Mouse (Mus musculus): ENCODE data around the gene Mdga1. TPM values are rescaled to one million over a fixed set of nuclear protein-coding genes. Genes with fewer than 3 reads are reported as not detected.
A peak's percentile ranks its signal among the peaks of the same experiment; 100 is the strongest.

Mdga1 gene
- total and polyA plus RNA-seq, 3 experiments, result 0.05 TPM; not detected in 1

- no peaks in the 10 kb centered on the region for H3K9me3 ChIP-seq (replicated peaks)
- H3K27me3 ChIP-seq (ENCODE audit: insufficient read depth, low read length), result no peaks in the 10 kb centered on the region
- DNase-seq (ENCODE audit: low spot score) (peak; percentile 45), ATAC-seq (ENCODE audit: extremely low read depth, insufficient number of reproducible peaks, low FRiP score, poor library complexity, severe bottlenecking) (no peak)
- TF ChIP-seq CTCF (IDR thresholded peaks at IDR 0.05; ENCODE audit: low read depth, low read length) (no peak), POLR2AphosphoS5 (IDR thresholded peaks at IDR 0.05; ENCODE audit: insufficient replicate concordance, low read depth, low read length) (no peak), TAL1 (conservative IDR thresholded peaks at IDR 0.05; ENCODE audit: low read depth, low read length) (no peak), GATA1 (IDR thresholded peaks at IDR 0.05; ENCODE audit: borderline replicate concordance, low read length) (no peak), GATA2 (IDR thresholded peaks at IDR 0.05; ENCODE audit: borderline replicate concordance, low read depth, low read length) (no peak)
- peak overlapping the region; percentile 90 for H3K4me3 ChIP-seq (ENCODE audit: low read depth, low read length)
- H3K36me3 ChIP-seq (replicated peaks), result peaks cover 24% of the 10 kb centered on the region
- peaks cover 39% of the 10 kb centered on the region for H3K4me1 ChIP-seq (ENCODE audit: insufficient read depth, low read depth, low read length)
These were observed 35.6 kb upstream of the Mdga1 start for GRCm38 (mm10) chr17:30005451-30005941.

- Histone ChIP-seq H3K9me3 (replicated peaks) (no peaks in the 10 kb centered on the region), H3K4me1 (ENCODE audit: insufficient read depth, low read depth, low read length) (peaks cover 39% of the 10 kb centered on the region), H3K4me3 (ENCODE audit: low read depth, low read length) (peak overlapping the region; percentile 90), H3K27me3 (ENCODE audit: insufficient read depth, low read length) (no peaks in the 10 kb centered on the region), H3K36me3 (replicated peaks) (peaks cover 21% of the 10 kb centered on the region)
- TF ChIP-seq GATA2 (IDR thresholded peaks at IDR 0.05; ENCODE audit: borderline replicate concordance, low read depth, low read length) (no peak), POLR2AphosphoS5 (IDR thresholded peaks at IDR 0.05; ENCODE audit: insufficient replicate concordance, low read depth, low read length) (no peak), GATA1 (IDR thresholded peaks at IDR 0.05; ENCODE audit: borderline replicate concordance, low read length) (no peak), CTCF (IDR thresholded peaks at IDR 0.05; ENCODE audit: low read depth, low read length) (no peak), TAL1 (conservative IDR thresholded peaks at IDR 0.05; ENCODE audit: low read depth, low read length) (no peak)
- ATAC-seq (ENCODE audit: extremely low read depth, insufficient number of reproducible peaks, low FRiP score, poor library complexity, severe bottlenecking) (no peak), DNase-seq (ENCODE audit: low spot score) (no peak)
These were observed 35.2 kb upstream of the Mdga1 start for GRCm38 (mm10) chr17:30005103-30005443.

GRCm38 (mm10) chr17:30004203-30005102 lies 34.6 kb upstream of the Mdga1 start, which contains the start of gene Zfand3:
Zfand3 (plus strand) TSS chr17:30004733.
- Histone ChIP-seq H3K27me3 (ENCODE audit: insufficient read depth, low read length) (peaks cover 2% of the 10 kb centered on the region; the same call in 1 of the 2 replicates), H3K4me1 (ENCODE audit: insufficient read depth, low read depth, low read length) (peaks cover 34% of the 10 kb centered on the region), H3K4me3 (ENCODE audit: low read depth, low read length) (peak within 1 kb of the TSS; percentile 90), H3K9me3 (replicated peaks) (no peaks in the 10 kb centered on the region), H3K36me3 (replicated peaks) (peaks cover 17% of the 10 kb centered on the region)
- ATAC-seq (ENCODE audit: extremely low read depth, insufficient number of reproducible peaks, low FRiP score, poor library complexity, severe bottlenecking) (peak; percentile 86), DNase-seq (ENCODE audit: low spot score) (peak; percentile 97)
- TF ChIP-seq TAL1 (conservative IDR thresholded peaks at IDR 0.05; ENCODE audit: low read depth, low read length), result no peak
- no peak for TF ChIP-seq GATA1 (IDR thresholded peaks at IDR 0.05; ENCODE audit: borderline replicate concordance, low read length)
- TF ChIP-seq POLR2AphosphoS5 (IDR thresholded peaks at IDR 0.05; ENCODE audit: insufficient replicate concordance, low read depth, low read length), result no peak
- TF ChIP-seq CTCF (IDR thresholded peaks at IDR 0.05; ENCODE audit: low read depth, low read length), result no peak

DNA sequence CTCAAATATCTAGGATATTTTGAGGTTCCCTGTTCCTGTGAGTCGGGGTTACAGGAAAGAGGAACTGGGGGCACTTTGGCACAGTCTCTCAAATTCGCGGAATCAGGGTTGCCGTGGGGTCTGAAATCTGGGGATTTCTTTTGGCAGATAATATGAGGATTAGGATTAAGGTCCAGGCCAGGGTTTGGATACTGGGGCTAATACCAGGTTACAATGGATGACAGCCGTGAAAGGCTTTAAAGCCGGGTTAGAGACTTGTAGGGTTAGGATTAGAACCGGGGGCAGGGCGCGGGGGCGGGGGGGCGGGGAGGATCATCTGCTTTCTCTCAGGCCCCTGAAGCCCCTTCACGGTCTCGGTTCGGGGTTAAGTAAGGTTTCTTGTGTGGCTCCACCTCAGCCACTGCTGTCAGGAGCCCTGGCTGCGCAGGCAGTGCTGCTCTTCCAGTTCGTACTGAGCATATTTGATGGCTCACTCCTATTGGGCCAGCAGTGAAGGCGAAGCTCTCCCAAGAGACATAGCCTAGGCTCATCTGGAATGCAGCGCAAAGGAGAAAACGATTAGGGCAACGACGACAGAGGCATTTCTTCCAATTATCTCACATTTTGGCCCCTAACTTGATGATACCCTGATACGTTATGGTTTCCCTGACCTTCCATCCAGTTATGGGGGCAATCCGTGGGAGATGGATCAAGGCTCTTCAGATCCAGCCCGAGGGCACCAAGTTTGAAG lies 28.8 kb upstream of the Mdga1 start:
- peaks cover 28% of the 10 kb centered on the region for H3K27me3 ChIP-seq (ENCODE audit: insufficient read depth, low read length)
- H3K9me3 ChIP-seq (replicated peaks), result no peaks in the 10 kb centered on the region
- ATAC-seq (ENCODE audit: extremely low read depth, insufficient number of reproducible peaks, low FRiP score, poor library complexity, severe bottlenecking) (no peak), DNase-seq (ENCODE audit: low spot score) (no peak)
- H3K4me3 ChIP-seq (ENCODE audit: low read depth, low read length), result no peak overlapping the region
- H3K36me3 ChIP-seq (replicated peaks), result no peaks in the 10 kb centered on the region
- H3K4me1 ChIP-seq (ENCODE audit: insufficient read depth, low read depth, low read length), result peaks cover 6% of the 10 kb centered on the region
- TF ChIP-seq GATA2 (IDR thresholded peaks at IDR 0.05; ENCODE audit: borderline replicate concordance, low read depth, low read length), result no peak
- TF ChIP-seq TAL1 (conservative IDR thresholded peaks at IDR 0.05; ENCODE audit: low read depth, low read length), result no peak

GRCm38 (mm10) chr17:29997726-29998125 lies 27.8 kb upstream of the Mdga1 start:
- ATAC-seq (ENCODE audit: extremely low read depth, insufficient number of reproducible peaks, low FRiP score, poor library complexity, severe bottlenecking), result no peak
- no peak for DNase-seq (ENCODE audit: low spot score)
- peaks cover 38% of the 10 kb centered on the region for H3K27me3 ChIP-seq (ENCODE audit: insufficient read depth, low read length)
- TF ChIP-seq POLR2AphosphoS5 (IDR thresholded peaks at IDR 0.05; ENCODE audit: insufficient replicate concordance, low read depth, low read length) (no peak), TAL1 (conservative IDR thresholded peaks at IDR 0.05; ENCODE audit: low read depth, low read length) (no peak), CTCF (IDR thresholded peaks at IDR 0.05; ENCODE audit: low read depth, low read length) (no peak), GATA2 (IDR thresholded peaks at IDR 0.05; ENCODE audit: borderline replicate concordance, low read depth, low read length) (no peak)
- no peaks in the 10 kb centered on the region for H3K36me3 ChIP-seq (replicated peaks)
- no peak overlapping the region for H3K4me3 ChIP-seq (ENCODE audit: low read depth, low read length)
- no peaks in the 10 kb centered on the region for H3K4me1 ChIP-seq (ENCODE audit: insufficient read depth, low read depth, low read length)
- H3K9me3 ChIP-seq (replicated peaks), result no peaks in the 10 kb centered on the region

- no peak overlapping the region for H3K4me3 ChIP-seq (ENCODE audit: low read depth, low read length)
- no peak for DNase-seq (ENCODE audit: low spot score)
- H3K9me3 ChIP-seq (replicated peaks), result no peaks in the 10 kb centered on the region
- peaks cover 53% of the 10 kb centered on the region for H3K27me3 ChIP-seq (ENCODE audit: insufficient read depth, low read length)
- H3K36me3 ChIP-seq (replicated peaks), result no peaks in the 10 kb centered on the region
- no peaks in the 10 kb centered on the region for H3K4me1 ChIP-seq (ENCODE audit: insufficient read depth, low read depth, low read length)
- ATAC-seq (ENCODE audit: extremely low read depth, insufficient number of reproducible peaks, low FRiP score, poor library complexity, severe bottlenecking), result no peak
- no peak for TF ChIP-seq GATA2 (IDR thresholded peaks at IDR 0.05; ENCODE audit: borderline replicate concordance, low read depth, low read length)
- TF ChIP-seq POLR2AphosphoS5 (IDR thresholded peaks at IDR 0.05; ENCODE audit: insufficient replicate concordance, low read depth, low read length), result no peak
- no peak for TF ChIP-seq TAL1 (conservative IDR thresholded peaks at IDR 0.05; ENCODE audit: low read depth, low read length)
- no peak for TF ChIP-seq GATA1 (IDR thresholded peaks at IDR 0.05; ENCODE audit: borderline replicate concordance, low read length)
- TF ChIP-seq CTCF (IDR thresholded peaks at IDR 0.05; ENCODE audit: low read depth, low read length), result no peak
These were observed 26.1 kb upstream of the Mdga1 start for GRCm38 (mm10) chr17:29995986-29996385.
